Mouse (Mus musculus) embryonic fibroblast, embryonic 13.5 days (primary cell): ENCODE measurements at regions not wholly inside any gene's neighbourhood (a gene's known extent, or its start where the extent isn't known, plus 50 kb on each side); places are given as distances from the start of the nearest gene placed in this dataset.
A peak's percentile ranks its signal among the peaks of the same experiment; 100 is the strongest.
"Not testable (repeated sequence)": the region's sequence is repeated elsewhere in the genome, so short reads cannot be mapped to it uniquely, and the experiment has no call there.

Experiments used
- H3K27ac ChIP-seq: 2 replicates; pipeline ENCODE4 v1.5.1; 2012; ENCODE audit warnings: low read length, control low read depth, inconsistent platforms; ENCODE audit not compliant: insufficient read depth
- H3K4me1 ChIP-seq: 2 replicates; pipeline ENCODE4 v1.6.1; 2011; ENCODE audit warnings: low read length; ENCODE audit not compliant: control insufficient read depth, insufficient read depth
- H3K4me3 ChIP-seq: 2 replicates; pipeline ENCODE4 v1.5.1; 2011; ENCODE audit warnings: mild to moderate bottlenecking, control low read depth, low read length; ENCODE audit not compliant: insufficient read depth
- CTCF ChIP-seq: IDR thresholded peaks from 2 replicates; pipeline ENCODE4 v1.5.1; 2011; ENCODE audit warnings: mild to moderate bottlenecking, control low read depth, low read length, moderate library complexity, borderline replicate concordance; ENCODE audit not compliant: insufficient read depth
- POLR2A ChIP-seq: IDR thresholded peaks from 2 replicates; pipeline ENCODE4 v1.6.1; 2011; ENCODE audit warnings: low read depth, mild to moderate bottlenecking, control low read depth, low read length, moderate library complexity

DNA sequence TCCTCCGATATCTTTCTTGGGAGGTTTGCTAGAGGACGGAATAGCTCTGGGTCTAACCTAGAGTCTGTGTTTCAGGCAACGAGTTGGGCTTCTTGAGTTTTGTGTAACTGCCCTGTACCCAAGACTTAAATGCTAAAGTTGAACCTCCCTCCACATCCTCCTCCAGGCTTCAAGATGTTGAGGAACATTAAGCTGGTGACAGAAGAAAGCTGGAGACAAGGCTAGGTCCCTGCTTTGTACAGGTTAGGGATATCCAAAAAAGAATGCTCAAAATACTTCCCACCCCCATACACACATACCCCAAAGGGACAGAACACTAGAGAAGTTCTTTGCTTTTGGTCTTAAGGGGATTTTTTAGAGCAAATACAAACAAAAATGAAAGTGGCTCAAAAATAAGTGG lies 303.6 kb downstream of the Ets1 start:
- H3K27ac ChIP-seq: no peak overlapping the region
- H3K4me3 ChIP-seq: no peak overlapping the region
- H3K4me1 ChIP-seq: 0 out of 2 replicates have a peak, but pooled peaks cover 2% of the 10 kb centered on the region
- no peak for TF ChIP-seq POLR2A

DNA sequence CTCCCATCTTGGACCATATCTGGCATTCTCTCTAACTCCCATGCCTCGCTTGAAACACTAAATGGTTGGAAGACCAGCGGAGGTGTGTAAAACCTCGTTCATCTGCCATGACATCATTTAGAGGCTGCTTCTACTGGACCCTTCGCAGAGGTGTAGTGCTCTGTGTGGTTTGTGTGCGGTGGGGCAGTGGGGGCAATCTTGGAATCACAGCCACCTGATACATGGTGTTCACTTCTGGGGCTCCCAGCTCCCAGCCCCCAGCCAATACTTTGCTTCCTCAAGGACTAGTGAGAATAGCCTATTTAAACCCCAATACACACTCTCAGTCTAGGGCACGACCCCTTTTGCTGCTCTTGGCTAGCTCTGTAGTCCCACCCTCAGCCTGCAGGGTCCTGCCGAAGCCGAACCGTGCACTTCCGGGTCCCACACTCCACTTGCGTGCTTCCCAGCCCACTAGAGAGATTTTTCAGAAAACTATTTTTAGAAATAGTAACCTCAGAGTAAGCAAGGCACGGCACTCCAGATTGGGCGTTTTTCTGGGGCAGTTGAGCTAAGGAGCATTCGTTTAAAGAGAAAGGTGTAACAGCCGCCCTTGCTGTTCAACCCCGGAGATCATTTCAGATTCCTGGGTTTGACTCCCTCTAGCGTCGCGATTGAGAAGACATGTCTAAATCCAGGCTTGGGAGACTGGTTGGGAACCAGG lies 304.2 kb downstream of the Ets1 start:
- H3K4me3 ChIP-seq: peak overlapping the region; percentile 33
- TF ChIP-seq CTCF (peak; percentile 9; the same call in 1 of the 2 replicates), POLR2A (no peak)
- H3K4me1 ChIP-seq: 0 out of 2 replicates have a peak, but pooled peaks cover 2% of the 10 kb centered on the region
- no peak overlapping the region for H3K27ac ChIP-seq

- 0 out of 2 replicates have a peak, but pooled peaks cover 2% of the 10 kb centered on the region for H3K4me1 ChIP-seq
- H3K27ac ChIP-seq: no peak overlapping the region
- no peak for TF ChIP-seq CTCF
- TF ChIP-seq POLR2A: no peak
- no peak overlapping the region for H3K4me3 ChIP-seq
Measured at GRCm38 (mm10) chr9:32940919-32941767, 305.1 kb downstream of the Ets1 start.

- 0 out of 2 replicates have a peak, but pooled peaks cover 2% of the 10 kb centered on the region for H3K4me1 ChIP-seq
- H3K4me3 ChIP-seq: no peak overlapping the region
- no peak for TF ChIP-seq CTCF
- no peak for TF ChIP-seq POLR2A
- H3K27ac ChIP-seq: no peak overlapping the region
Measured at GRCm38 (mm10) chr9:32941768-32942030, 305.7 kb downstream of the Ets1 start.

DNA sequence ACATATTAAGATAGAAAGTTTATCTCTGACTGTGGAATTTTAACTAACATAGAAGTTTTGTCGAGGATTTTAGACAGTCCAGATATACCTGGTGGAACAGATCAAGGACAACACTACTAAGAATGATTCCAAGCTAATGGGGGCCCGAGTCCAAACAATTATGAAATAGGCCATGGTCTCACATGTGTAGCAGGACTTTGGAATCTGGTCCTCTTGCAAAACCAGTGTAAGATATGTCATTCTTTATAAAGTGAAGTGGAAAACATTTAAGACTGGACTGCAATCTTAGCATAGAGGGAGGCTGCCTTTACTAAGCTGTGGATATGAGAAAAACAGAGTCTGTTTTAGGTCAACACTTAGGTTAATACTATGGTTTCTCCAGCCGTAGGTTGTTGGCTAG lies 311.2 kb downstream of the Ets1 start:
- Histone ChIP-seq H3K27ac (no peak overlapping the region), H3K4me3 (no peak overlapping the region), H3K4me1 (no peaks in the 10 kb centered on the region)
- TF ChIP-seq CTCF: no peak
- no peak for TF ChIP-seq POLR2A

DNA sequence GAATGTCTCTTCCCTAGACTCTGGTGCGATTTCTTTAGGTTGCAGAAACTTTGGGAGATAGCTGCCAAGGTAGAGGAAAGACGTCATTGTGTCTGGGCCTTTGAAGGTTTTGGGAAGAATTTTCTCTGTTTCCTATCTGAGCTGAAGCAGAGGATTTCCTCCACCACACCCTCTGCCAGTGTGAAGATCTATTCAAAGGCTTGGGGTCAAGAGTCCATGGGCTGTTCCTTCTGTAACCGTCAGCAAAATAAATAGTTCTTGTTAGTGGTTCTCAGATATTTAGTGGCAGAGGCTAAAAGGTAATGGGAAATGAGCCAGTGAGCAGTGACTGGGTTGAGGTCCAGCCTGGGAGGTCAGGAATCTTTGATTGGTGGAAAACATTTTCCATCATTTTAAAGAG lies 313.0 kb downstream of the Ets1 start:
- Histone ChIP-seq H3K4me3 (no peak overlapping the region), H3K27ac (no peak overlapping the region)
- TF ChIP-seq POLR2A (no peak), CTCF (no peak)

GRCm38 (mm10) chr9:32958716-32959115 lies 322.7 kb downstream of the Ets1 start:
- no peak for TF ChIP-seq POLR2A
- no peak for TF ChIP-seq CTCF
- H3K4me1 ChIP-seq: no peaks in the 10 kb centered on the region; the same call in 1 of the 2 replicates
- no peak overlapping the region for H3K4me3 ChIP-seq
- peak overlapping the region; percentile 47; the same call in 1 of the 2 replicates for H3K27ac ChIP-seq

More for the DNA sequence above, 313.0 kb downstream of the Ets1 start:
- no peaks in the 10 kb centered on the region for H3K4me1 ChIP-seq

- not testable (repeated sequence) for H3K4me1 ChIP-seq, H3K4me3 ChIP-seq, H3K27ac ChIP-seq
Measured at GRCm38 (mm10) chr9:32959468-32959867, 323.4 kb downstream of the Ets1 start.

DNA sequence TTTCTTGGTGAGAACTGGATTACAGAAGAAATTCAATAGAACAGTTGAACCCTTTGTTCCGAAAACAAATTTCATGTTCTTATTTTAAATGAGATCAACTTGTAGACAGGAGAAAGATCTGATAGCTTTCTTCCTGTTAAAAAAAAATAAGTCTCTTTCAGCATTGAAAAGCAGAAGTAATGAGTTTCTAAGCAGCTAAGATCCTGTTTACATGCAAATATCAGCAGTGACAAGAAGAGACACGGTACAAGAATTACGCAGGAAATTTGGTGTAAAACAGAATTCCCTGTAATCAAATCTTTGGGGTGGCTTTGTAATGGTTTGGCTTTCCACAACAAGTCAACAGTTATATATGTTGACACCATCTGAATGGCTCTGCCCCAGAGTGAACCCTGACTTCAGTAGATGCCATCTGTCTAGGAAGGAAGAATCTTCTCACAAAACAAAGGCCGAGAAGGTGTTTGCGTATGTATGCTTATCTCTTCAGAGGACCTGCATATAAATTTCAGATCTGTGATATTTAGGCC lies 326.7 kb downstream of the Ets1 start:
- H3K4me1 ChIP-seq: no peaks in the 10 kb centered on the region; the same call in 1 of the 2 replicates
- no peak overlapping the region for H3K27ac ChIP-seq
- TF ChIP-seq CTCF (no peak), POLR2A (no peak)
- H3K4me3 ChIP-seq: no peak overlapping the region

- TF ChIP-seq CTCF (no peak), POLR2A (no peak)
- no peak overlapping the region for H3K4me3 ChIP-seq
- H3K4me1 ChIP-seq: peaks cover 3% of the 10 kb centered on the region; the same call in 1 of the 2 replicates
- no peak overlapping the region for H3K27ac ChIP-seq
Measured at GRCm38 (mm10) chr9:32968446-32968845, 332.4 kb downstream of the Ets1 start.
